ENCODE assay signal across 18 mouse cellular contexts in genomic region chr5:68373082-68373481, GRCm38 (mm10).
"Had no signal": no experiment of that assay in that cellular context is flagged by ENCODE, and none has a peak within 500 bp of the region (broad histone marks: within the 10 kb centered on the region; RNA-seq: fewer than 3 reads in every experiment).

No protein-coding gene starts in this region.

- H3K4me2 ChIP-seq: kidney, embryonic 15.5 days; limb, embryonic 12.5 days; liver, embryonic 11.5 days; liver, embryonic 15.5 days; midbrain, embryonic 11.5 days had no signal

- H3K9me3 ChIP-seq: kidney, embryonic 15.5 days; limb, embryonic 12.5 days; liver, embryonic 15.5 days; megakaryocyte, embryonic 14.5 days had no signal

- H3K9ac ChIP-seq: kidney, embryonic 15.5 days; limb, embryonic 12.5 days; liver, embryonic 15.5 days had no signal

- H3K27me3 ChIP-seq: kidney, embryonic 15.5 days; limb, embryonic 12.5 days; liver, embryonic 15.5 days; megakaryocyte, embryonic 14.5 days had no signal

- H3K4me3 ChIP-seq: kidney, embryonic 15.5 days; limb, embryonic 12.5 days; liver, embryonic 15.5 days; megakaryocyte, embryonic 14.5 days had no signal

- H3K4me1 ChIP-seq: kidney, embryonic 15.5 days; limb, embryonic 12.5 days; liver, embryonic 15.5 days; megakaryocyte, embryonic 14.5 days had no signal

- H3K27ac ChIP-seq: kidney, embryonic 15.5 days; limb, embryonic 12.5 days; liver, embryonic 15.5 days; macrophage had no signal

- ATAC-seq: intestine, embryonic 16.5 days; midbrain, embryonic 16.5 days had no signal

- H3K36me3 ChIP-seq: kidney, embryonic 15.5 days; limb, embryonic 12.5 days; liver, embryonic 15.5 days had no signal

- DNase-seq: kidney, adult 2 months; kidney, postnatal 14 days; layer of hippocampus, postnatal 36 days; lung, adult 2 months; lung, postnatal 10 days; right cerebral cortex, postnatal 4 days; spleen, adult 18-20 months; thymus, adult 2 months; thymus, postnatal 4 days had no signal
